Mouse (Mus musculus) lung, postnatal 0 days (tissue): ENCODE measurements at regions not wholly inside any gene's neighbourhood (a gene's known extent, or its start where the extent isn't known, plus 50 kb on each side); places are given as distances from the start of the nearest gene placed in this dataset.

Source experiments
- CTCF ChIP-seq: IDR thresholded peaks from 2 replicates; pipeline ENCODE4 v1.5.1; 2016; ENCODE audit warnings: antibody characterized with exemption, mild to moderate bottlenecking
- EP300 ChIP-seq: IDR thresholded peaks from 2 replicates; pipeline ENCODE4 v1.6.1; 2016; ENCODE audit warnings: antibody characterized with exemption, mild to moderate bottlenecking, control low read depth

- TF ChIP-seq EP300 = no peak
- TF ChIP-seq CTCF = no peak
These were observed 73.0 kb upstream of the Ttc34 start for GRCm38 (mm10) chr4:154764238-154764637.
